Mouse (Mus musculus): Measurements from ENCODE around the gene Atxn2. TPM values are rescaled to one million over a fixed set of nuclear protein-coding genes. Genes with fewer than 3 reads are reported as not detected.

The Atxn2 gene
- polyA plus RNA-seq, 1 experiment from 2014 or later: 38.9 TPM

GRCm38 (mm10) chr5:121834991-121835747, 124.0 kb downstream of the Atxn2 start:
- H3K4me1 ChIP-seq (ENCODE audit: insufficient read depth, low read length): peaks cover 61% of the 10 kb centered on the region
- peak overlapping the region; percentile 87 for H3K4me3 ChIP-seq (ENCODE audit: low read length)

GRCm38 (mm10) chr5:121835949-121836691, 125.0 kb downstream of the Atxn2 start:
- H3K9ac ChIP-seq (replicated peaks; ENCODE audit: low read length): peak overlapping the region; percentile 80
- no peaks in the 10 kb centered on the region for H3K36me3 ChIP-seq (ENCODE audit: insufficient read depth, low read length)
- whole genome bisulfite sequencing: 0% methylated on average over 44 of the region's 51 CpGs
- no peaks in the 10 kb centered on the region for H3K27me3 ChIP-seq (ENCODE audit: insufficient read depth, low read length)
- H3K4me2 ChIP-seq (replicated peaks; ENCODE audit: low read depth, low read length): peak overlapping the region; percentile 97
- H3K4me3 ChIP-seq (ENCODE audit: low read length): peak overlapping the region; percentile 87
- peaks cover 61% of the 10 kb centered on the region for H3K4me1 ChIP-seq (ENCODE audit: insufficient read depth, low read length)
- peak overlapping the region; percentile 88 for H3K27ac ChIP-seq (ENCODE audit: low read length)
- ATAC-seq (ENCODE audit: low FRiP score, low TSS enrichment): no peak
- H3K9me3 ChIP-seq (ENCODE audit: low read length): no peaks in the 10 kb centered on the region

More at GRCm38 (mm10) chr5:121834991-121835747, 124.0 kb downstream of the Atxn2 start:
- Histone ChIP-seq H3K4me2 (replicated peaks; ENCODE audit: low read depth, low read length) (peak overlapping the region; percentile 97), H3K9ac (replicated peaks; ENCODE audit: low read length) (peak overlapping the region; percentile 80), H3K9me3 (ENCODE audit: low read length) (no peaks in the 10 kb centered on the region), H3K27me3 (ENCODE audit: insufficient read depth, low read length) (no peaks in the 10 kb centered on the region), H3K27ac (ENCODE audit: low read length) (peak overlapping the region; percentile 88), H3K36me3 (ENCODE audit: insufficient read depth, low read length) (no peaks in the 10 kb centered on the region)
- ATAC-seq (ENCODE audit: low FRiP score, low TSS enrichment): no peak
- WGBS: 10% methylated on average over 12 of the region's 12 CpGs

GRCm38 (mm10) chr5:121836692-121837415, 125.7 kb downstream of the Atxn2 start:
- Histone ChIP-seq H3K9me3 (ENCODE audit: low read length) (no peaks in the 10 kb centered on the region), H3K27ac (ENCODE audit: low read length) (peak overlapping the region; percentile 88), H3K36me3 (ENCODE audit: insufficient read depth, low read length) (no peaks in the 10 kb centered on the region), H3K9ac (replicated peaks; ENCODE audit: low read length) (peak overlapping the region; percentile 80), H3K4me2 (replicated peaks; ENCODE audit: low read depth, low read length) (peak overlapping the region; percentile 97), H3K27me3 (ENCODE audit: insufficient read depth, low read length) (no peaks in the 10 kb centered on the region), H3K4me1 (ENCODE audit: insufficient read depth, low read length) (peaks cover 59% of the 10 kb centered on the region), H3K4me3 (ENCODE audit: low read length) (peak overlapping the region; percentile 87)
- under 1% methylated on average over 70 of the region's 77 CpGs for whole genome bisulfite sequencing
- peak; percentile 77 for ATAC-seq (ENCODE audit: low FRiP score, low TSS enrichment)

- no peak; the same call in 1 of the 2 replicates for ATAC-seq (ENCODE audit: low FRiP score, low TSS enrichment)
- Histone ChIP-seq H3K4me2 (replicated peaks; ENCODE audit: low read depth, low read length) (peak within 1 kb of the TSS; percentile 97), H3K9me3 (ENCODE audit: low read length) (no peaks in the 10 kb centered on the region), H3K36me3 (ENCODE audit: insufficient read depth, low read length) (no peaks in the 10 kb centered on the region), H3K4me3 (ENCODE audit: low read length) (peak within 1 kb of the TSS; percentile 87), H3K4me1 (ENCODE audit: insufficient read depth, low read length) (peaks cover 59% of the 10 kb centered on the region), H3K9ac (replicated peaks; ENCODE audit: low read length) (peak within 1 kb of the TSS; percentile 80), H3K27ac (ENCODE audit: low read length) (peak within 1 kb of the TSS; percentile 88), H3K27me3 (ENCODE audit: insufficient read depth, low read length) (no peaks in the 10 kb centered on the region)
- WGBS: 1% methylated on average over 34 of the region's 35 CpGs
These were observed 126.6 kb downstream of the Atxn2 start, which contains the start of gene Sh2b3 for GRCm38 (mm10) chr5:121837441-121838340. TSS of gene Sh2b3 (minus strand) at chr5:121837646.

GRCm38 (mm10) chr5:121838341-121839127, 127.4 kb downstream of the Atxn2 start:
- Histone ChIP-seq H3K4me2 (replicated peaks; ENCODE audit: low read depth, low read length) (peak overlapping the region; percentile 97), H3K4me1 (ENCODE audit: insufficient read depth, low read length) (peaks cover 58% of the 10 kb centered on the region), H3K36me3 (ENCODE audit: insufficient read depth, low read length) (no peaks in the 10 kb centered on the region), H3K27me3 (ENCODE audit: insufficient read depth, low read length) (peaks cover 5% of the 10 kb centered on the region; the same call in 1 of the 2 replicates), H3K27ac (ENCODE audit: low read length) (peak overlapping the region; percentile 85), H3K9me3 (ENCODE audit: low read length) (no peaks in the 10 kb centered on the region), H3K4me3 (ENCODE audit: low read length) (peak overlapping the region; percentile 87), H3K9ac (replicated peaks; ENCODE audit: low read length) (peak overlapping the region; percentile 51)
- 2% methylated on average over 46 of the region's 46 CpGs for WGBS
- ATAC-seq (ENCODE audit: low FRiP score, low TSS enrichment): no peak

- peak overlapping the region; percentile 87 for H3K4me3 ChIP-seq (ENCODE audit: low read length)
- peak overlapping the region; percentile 97 for H3K4me2 ChIP-seq (replicated peaks; ENCODE audit: low read depth, low read length)
- peak overlapping the region; percentile 51 for H3K9ac ChIP-seq (replicated peaks; ENCODE audit: low read length)
- no peak for ATAC-seq (ENCODE audit: low FRiP score, low TSS enrichment)
- WGBS: 20% methylated on average over 7 of the region's 7 CpGs
- H3K27ac ChIP-seq (ENCODE audit: low read length): peak overlapping the region; percentile 85
- no peaks in the 10 kb centered on the region for H3K9me3 ChIP-seq (ENCODE audit: low read length)
- H3K4me1 ChIP-seq (ENCODE audit: insufficient read depth, low read length): peaks cover 57% of the 10 kb centered on the region
- peaks cover 9% of the 10 kb centered on the region; the same call in 1 of the 2 replicates for H3K27me3 ChIP-seq (ENCODE audit: insufficient read depth, low read length)
- H3K36me3 ChIP-seq (ENCODE audit: insufficient read depth, low read length): no peaks in the 10 kb centered on the region
These were observed 128.0 kb downstream of the Atxn2 start for GRCm38 (mm10) chr5:121839128-121839473.

GRCm38 (mm10) chr5:121841516-121841915, 130.4 kb downstream of the Atxn2 start:
- Histone ChIP-seq H3K9me3 (ENCODE audit: low read length) (no peaks in the 10 kb centered on the region), H3K27ac (ENCODE audit: low read length) (no peak overlapping the region), H3K9ac (replicated peaks; ENCODE audit: low read length) (no peak overlapping the region), H3K36me3 (ENCODE audit: insufficient read depth, low read length) (no peaks in the 10 kb centered on the region), H3K4me2 (replicated peaks; ENCODE audit: low read depth, low read length) (no peak overlapping the region), H3K27me3 (ENCODE audit: insufficient read depth, low read length) (peaks cover 10% of the 10 kb centered on the region; the same call in 1 of the 2 replicates), H3K4me3 (ENCODE audit: low read length) (no peak overlapping the region), H3K4me1 (ENCODE audit: insufficient read depth, low read length) (peaks cover 38% of the 10 kb centered on the region)
- no peak for ATAC-seq (ENCODE audit: low FRiP score, low TSS enrichment)
- WGBS: 86% methylated on average over 9 of the region's 9 CpGs

- no peaks in the 10 kb centered on the region for H3K9me3 ChIP-seq (ENCODE audit: low read length)
- H3K4me2 ChIP-seq (replicated peaks; ENCODE audit: low read depth, low read length): no peak overlapping the region
- WGBS: 47% methylated on average over 10 of the region's 10 CpGs
- H3K4me3 ChIP-seq (ENCODE audit: low read length): no peak overlapping the region
- no peak for ATAC-seq (ENCODE audit: low FRiP score, low TSS enrichment)
- no peak overlapping the region for H3K27ac ChIP-seq (ENCODE audit: low read length)
- H3K27me3 ChIP-seq (ENCODE audit: insufficient read depth, low read length): peaks cover 10% of the 10 kb centered on the region; the same call in 1 of the 2 replicates
- peaks cover 38% of the 10 kb centered on the region for H3K4me1 ChIP-seq (ENCODE audit: insufficient read depth, low read length)
- no peak overlapping the region; the same call in 1 of the 2 replicates for H3K9ac ChIP-seq (replicated peaks; ENCODE audit: low read length)
- H3K36me3 ChIP-seq (ENCODE audit: insufficient read depth, low read length): no peaks in the 10 kb centered on the region
These were observed 130.8 kb downstream of the Atxn2 start for GRCm38 (mm10) chr5:121841973-121842372.

Measured in kidney, embryonic 16.5 days (tissue).